Mouse (Mus musculus) stomach, embryonic 15.5 days (tissue): ENCODE measurements around the gene Btrc. TPM values are rescaled to one million over a fixed set of nuclear protein-coding genes. Genes with fewer than 3 reads are reported as not detected.
A peak's percentile ranks its signal among the peaks of the same experiment; 100 is the strongest.
"Not testable (repeated sequence)": the region's sequence is repeated elsewhere in the genome, so short reads cannot be mapped to it uniquely, and the experiment has no call there.

Source experiments
- ATAC-seq: fragments of 200-750 bp; cut with Nextera tagmentation; 2 replicates; pipeline ENCODE4 v1.8.0; 2017; ENCODE audit warnings: low read depth, moderate number of reproducible peaks, moderate TSS enrichment; ENCODE audit not compliant: insufficient read depth, low FRiP score
- H3K27ac ChIP-seq: fragments of 300-500 bp; sonication (generic); 2 replicates; pipeline ENCODE4 v1.5.1; 2015; ENCODE audit warnings: mild to moderate bottlenecking, inconsistent platforms
- H3K27me3 ChIP-seq: fragments of 300-500 bp; sonication (generic); replicated peaks from 2 replicates; pipeline ENCODE4 v1.6.1; 2015; ENCODE audit warnings: inconsistent platforms
- H3K36me3 ChIP-seq: fragments of 300-500 bp; sonication (generic); 2 replicates; pipeline ENCODE4 v1.6.1; 2015; ENCODE audit warnings: inconsistent platforms
- H3K4me1 ChIP-seq: fragments of 300-500 bp; sonication (generic); 2 replicates; pipeline ENCODE4 v1.6.1; 2015; ENCODE audit warnings: inconsistent platforms
- H3K4me2 ChIP-seq: fragments of 300-500 bp; sonication (generic); 2 replicates; pipeline ENCODE4 v1.6.1; 2015; ENCODE audit warnings: mild to moderate bottlenecking, inconsistent platforms
- H3K4me3 ChIP-seq: fragments of 300-500 bp; sonication (generic); replicated peaks from 2 replicates; pipeline ENCODE4 v1.5.1; 2015; ENCODE audit warnings: inconsistent platforms
- H3K9ac ChIP-seq: fragments of 300-500 bp; sonication (generic); 2 replicates; pipeline ENCODE4 v1.6.1; 2015; ENCODE audit warnings: inconsistent platforms
- H3K9me3 ChIP-seq: fragments of 300-500 bp; sonication (generic); 2 replicates; pipeline ENCODE4 v1.6.1; 2016; ENCODE audit warnings: inconsistent platforms
- WGBS: fragments of 180-500 bp; shearing (Covaris S2); methylation state at CpG from one replicate; pipeline ENCODE4 v1.1.7; 2015; 5-methylcytosine and 5-hydroxymethylcytosine counted together
- polyA plus RNA-seq: library from polyadenylated mRNA; unstranded; fragments of >200 nt; fragmentation: Nextera tagmentation; extraction: Ambion mirVana; gene quantifications from 2 replicates; pipeline ENCODE4 v1.2.1, GENCODE M21; 2015

Btrc gene
- polyA plus RNA-seq, 1 experiment from 2014 or later = 39.4 TPM

DNA sequence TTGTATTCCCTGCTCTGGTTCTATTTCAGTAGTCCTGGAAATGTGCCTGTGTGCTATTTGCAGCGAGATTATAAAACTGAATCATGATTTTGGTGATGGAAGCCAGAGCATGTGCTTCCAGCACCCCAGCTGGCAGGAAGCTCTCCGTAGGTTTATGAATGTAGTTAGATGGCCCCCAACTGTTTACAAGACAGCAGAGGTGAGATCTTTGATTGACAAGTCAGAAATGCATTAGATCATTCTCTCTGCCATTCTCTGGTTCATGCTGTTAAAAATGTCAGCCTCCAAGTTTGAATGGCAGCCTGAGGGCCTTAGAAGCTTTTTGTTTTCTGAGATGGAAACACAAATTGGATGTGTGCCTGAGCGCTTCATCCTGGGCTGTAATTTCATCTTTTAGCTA is 68.8 kb downstream of the Btrc start:
- no peak for ATAC-seq
- Histone ChIP-seq H3K4me1 (no peaks in the 10 kb centered on the region), H3K4me3 (no peak overlapping the region), H3K4me2 (no peak overlapping the region), H3K9me3 (no peaks in the 10 kb centered on the region), H3K27me3 (no peaks in the 10 kb centered on the region), H3K36me3 (no peaks in the 10 kb centered on the region), H3K9ac (no peak overlapping the region), H3K27ac (no peak overlapping the region)
- WGBS = 60% methylated on average over 3 of the region's 3 CpGs

GRCm38 (mm10) chr19:45436019-45436418 is 72.5 kb downstream of the Btrc start:
- H3K27me3 ChIP-seq, H3K4me2 ChIP-seq, H3K36me3 ChIP-seq, H3K27ac ChIP-seq, H3K9ac ChIP-seq, H3K4me1 ChIP-seq, H3K9me3 ChIP-seq, H3K4me3 ChIP-seq: not testable (repeated sequence)
- ATAC-seq = 0 out of 2 replicates have a peak, but pooled peaks have one; percentile 72

GRCm38 (mm10) chr19:45437175-45437574 is 73.6 kb downstream of the Btrc start:
- no peak overlapping the region for H3K9ac ChIP-seq
- no peak overlapping the region for H3K27ac ChIP-seq
- no peaks in the 10 kb centered on the region for H3K9me3 ChIP-seq
- no peaks in the 10 kb centered on the region for H3K4me1 ChIP-seq
- H3K36me3 ChIP-seq = no peaks in the 10 kb centered on the region
- no peak overlapping the region for H3K4me2 ChIP-seq
- ATAC-seq = no peak
- H3K4me3 ChIP-seq = no peak overlapping the region
- H3K27me3 ChIP-seq = no peaks in the 10 kb centered on the region
- 88% methylated on average over 4 of the region's 4 CpGs for WGBS

GRCm38 (mm10) chr19:45438191-45438590 is 74.7 kb downstream of the Btrc start:
- Histone ChIP-seq H3K9ac (no peak overlapping the region), H3K36me3 (no peaks in the 10 kb centered on the region), H3K4me1 (no peaks in the 10 kb centered on the region), H3K4me2 (no peak overlapping the region), H3K27me3 (no peaks in the 10 kb centered on the region), H3K9me3 (no peaks in the 10 kb centered on the region), H3K27ac (no peak overlapping the region), H3K4me3 (no peak overlapping the region)
- WGBS = 93% methylated on average over 5 of the region's 5 CpGs
- no peak for ATAC-seq

- WGBS = 82% methylated on average over 6 of the region's 6 CpGs
- H3K4me2 ChIP-seq = no peak overlapping the region
- no peaks in the 10 kb centered on the region for H3K9me3 ChIP-seq
- H3K4me3 ChIP-seq = no peak overlapping the region
- no peak for ATAC-seq
- no peak overlapping the region for H3K9ac ChIP-seq
- no peak overlapping the region for H3K27ac ChIP-seq
- H3K36me3 ChIP-seq = no peaks in the 10 kb centered on the region
- H3K4me1 ChIP-seq = no peaks in the 10 kb centered on the region
- H3K27me3 ChIP-seq = no peaks in the 10 kb centered on the region
These were observed 75.7 kb downstream of the Btrc start for GRCm38 (mm10) chr19:45438928-45439846.

GRCm38 (mm10) chr19:45440554-45441175 is 77.1 kb downstream of the Btrc start:
- no peak for ATAC-seq
- Histone ChIP-seq H3K9ac (no peak overlapping the region), H3K4me1 (0 out of 2 replicates have a peak, but pooled peaks cover 3% of the 10 kb centered on the region), H3K27ac (no peak overlapping the region), H3K4me2 (no peak overlapping the region), H3K27me3 (no peaks in the 10 kb centered on the region), H3K9me3 (no peaks in the 10 kb centered on the region), H3K36me3 (no peaks in the 10 kb centered on the region), H3K4me3 (no peak overlapping the region)
- 52% methylated on average over 10 of the region's 10 CpGs for WGBS

DNA sequence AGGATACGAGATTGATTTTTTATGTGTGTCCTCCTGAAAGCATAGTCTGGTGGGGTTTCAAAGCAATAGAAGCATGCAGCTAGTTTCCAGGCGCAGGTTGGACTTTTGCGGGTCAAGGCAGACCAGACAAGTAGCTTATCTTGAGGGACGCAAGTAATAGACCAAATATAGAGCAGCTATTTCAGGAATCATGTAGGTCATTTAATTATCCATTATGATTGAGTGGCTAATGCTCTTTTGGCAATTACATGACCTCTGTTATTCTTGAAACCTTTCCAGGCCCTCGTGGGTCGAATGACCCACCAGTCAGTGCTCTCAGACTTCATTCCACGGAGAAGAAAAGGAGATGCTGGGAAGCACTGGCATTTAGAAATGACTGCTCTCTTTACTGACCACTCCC is 78.2 kb downstream of the Btrc start:
- Histone ChIP-seq H3K27ac (no peak overlapping the region), H3K9ac (no peak overlapping the region), H3K4me3 (no peak overlapping the region), H3K4me2 (no peak overlapping the region), H3K36me3 (no peaks in the 10 kb centered on the region), H3K27me3 (no peaks in the 10 kb centered on the region), H3K9me3 (no peaks in the 10 kb centered on the region), H3K4me1 (0 out of 2 replicates have a peak, but pooled peaks cover 3% of the 10 kb centered on the region)
- no peak for ATAC-seq
- 54% methylated on average over 7 of the region's 7 CpGs for WGBS

DNA sequence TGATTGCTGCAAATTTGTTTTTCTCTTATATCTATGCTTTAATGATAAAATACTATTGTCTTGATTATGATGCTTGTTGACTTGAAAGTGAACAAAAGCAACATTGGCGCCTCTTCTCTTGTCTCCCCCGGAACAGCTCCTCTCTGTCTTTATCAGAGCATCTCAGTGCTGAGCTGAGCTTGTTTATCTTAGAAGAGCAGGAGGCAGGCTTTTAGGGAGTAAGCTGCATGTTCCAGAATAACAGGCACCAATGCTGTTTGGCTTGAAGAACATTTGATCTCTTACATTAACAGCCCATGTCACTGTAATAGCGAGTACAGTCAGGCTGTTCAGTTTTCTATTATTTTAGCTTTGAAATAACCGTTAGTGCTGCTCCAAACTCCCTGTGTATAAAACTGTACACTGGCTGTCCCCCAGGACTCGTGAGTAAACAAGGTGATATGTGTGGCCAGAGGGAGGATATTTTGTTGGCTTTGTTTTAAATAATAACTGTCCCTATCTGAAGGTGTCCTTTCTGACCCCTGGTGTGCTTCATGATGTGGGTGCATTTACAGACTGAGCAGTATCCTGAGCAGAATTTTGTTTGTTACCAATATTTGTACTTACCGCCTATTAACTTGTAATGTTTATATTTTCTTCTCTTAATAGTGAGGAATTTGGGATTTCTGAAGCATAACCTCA is 81.9 kb downstream of the Btrc start:
- Histone ChIP-seq H3K36me3 (no peaks in the 10 kb centered on the region), H3K4me3 (no peak overlapping the region), H3K4me2 (no peak overlapping the region), H3K27me3 (no peaks in the 10 kb centered on the region), H3K4me1 (0 out of 2 replicates have a peak, but pooled peaks cover 3% of the 10 kb centered on the region), H3K9ac (no peak overlapping the region), H3K9me3 (no peaks in the 10 kb centered on the region), H3K27ac (no peak overlapping the region)
- peak; percentile 93 for ATAC-seq
- 42% methylated on average over 6 of the region's 6 CpGs for WGBS

DNA sequence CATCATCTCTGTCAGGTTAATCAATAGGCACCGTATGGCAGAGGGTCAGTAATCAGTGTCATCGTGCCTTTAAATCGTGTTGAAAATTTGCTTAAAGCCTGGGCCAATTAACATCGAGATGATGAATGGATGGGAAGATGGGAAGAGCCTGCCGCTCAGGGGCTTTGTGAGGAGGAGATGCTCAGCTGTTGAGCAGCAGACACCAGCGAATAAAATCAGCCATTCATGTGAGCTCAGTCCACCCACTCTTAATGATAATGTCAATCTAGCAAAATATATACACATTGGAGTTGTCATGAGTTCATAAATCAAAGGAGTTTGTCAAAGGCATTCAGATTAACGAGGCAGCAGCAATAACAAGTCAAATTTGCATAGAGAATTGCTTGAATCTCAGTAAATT is 83.1 kb downstream of the Btrc start:
- H3K36me3 ChIP-seq = no peaks in the 10 kb centered on the region
- H3K9ac ChIP-seq = no peak overlapping the region
- ATAC-seq = no peak
- no peaks in the 10 kb centered on the region for H3K9me3 ChIP-seq
- no peak overlapping the region for H3K4me2 ChIP-seq
- no peak overlapping the region for H3K27ac ChIP-seq
- WGBS = 40% methylated on average over 7 of the region's 7 CpGs
- H3K27me3 ChIP-seq = no peaks in the 10 kb centered on the region
- H3K4me1 ChIP-seq = 0 out of 2 replicates have a peak, but pooled peaks cover 3% of the 10 kb centered on the region
- H3K4me3 ChIP-seq = no peak overlapping the region

DNA sequence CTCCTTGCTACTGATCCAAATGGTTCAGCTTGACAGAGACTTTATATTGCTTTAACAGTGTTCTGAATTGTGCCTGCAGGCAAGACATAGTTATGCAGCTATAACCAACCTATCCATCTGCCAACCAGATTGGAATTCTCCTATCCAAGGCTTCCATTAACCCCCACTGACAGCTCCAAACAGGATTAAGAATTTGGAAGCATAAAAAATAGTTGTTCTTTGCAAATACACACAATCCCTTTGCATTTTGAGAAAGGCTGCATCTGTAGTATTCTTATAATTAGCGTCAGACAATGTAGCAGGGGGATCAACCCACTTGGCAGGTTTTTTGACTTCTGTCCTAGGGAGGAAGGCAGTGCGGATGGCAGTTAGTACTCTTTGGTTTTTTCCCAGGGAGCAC is 83.7 kb downstream of the Btrc start:
- Histone ChIP-seq H3K4me3 (no peak overlapping the region), H3K9ac (no peak overlapping the region), H3K27me3 (no peaks in the 10 kb centered on the region), H3K27ac (no peak overlapping the region), H3K9me3 (no peaks in the 10 kb centered on the region), H3K4me2 (no peak overlapping the region), H3K4me1 (0 out of 2 replicates have a peak, but pooled peaks cover 3% of the 10 kb centered on the region), H3K36me3 (no peaks in the 10 kb centered on the region)
- ATAC-seq = no peak
- 63% methylated on average over 2 of the region's 2 CpGs for WGBS

DNA sequence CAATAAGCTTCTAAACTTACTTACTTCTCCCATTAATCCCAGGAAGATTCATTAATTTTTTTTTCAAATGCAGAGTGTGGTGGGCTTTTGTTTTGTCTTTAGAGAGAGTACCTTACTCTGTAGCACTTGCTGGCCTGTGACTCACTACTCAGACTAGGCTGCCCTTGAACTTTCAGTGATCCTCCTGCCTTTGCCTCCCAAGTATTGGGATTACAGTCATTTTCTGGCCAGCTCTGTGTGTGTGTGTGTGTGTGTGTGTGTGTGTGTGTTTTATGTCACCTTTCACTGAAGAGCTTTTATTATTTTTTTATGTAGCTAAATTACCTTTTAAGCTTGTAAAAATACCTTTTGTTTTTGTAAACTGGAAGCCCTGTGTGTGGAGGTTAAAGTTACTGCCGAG is 84.4 kb downstream of the Btrc start:
- no peak overlapping the region for H3K9ac ChIP-seq
- H3K9me3 ChIP-seq = no peaks in the 10 kb centered on the region
- 0 out of 2 replicates have a peak, but pooled peaks cover 3% of the 10 kb centered on the region for H3K4me1 ChIP-seq
- H3K27ac ChIP-seq = no peak overlapping the region
- H3K36me3 ChIP-seq = no peaks in the 10 kb centered on the region
- no peaks in the 10 kb centered on the region for H3K27me3 ChIP-seq
- H3K4me3 ChIP-seq = no peak overlapping the region
- H3K4me2 ChIP-seq = no peak overlapping the region
- ATAC-seq = no peak
- 80% methylated on average over 1 of the region's 1 CpGs for WGBS

DNA sequence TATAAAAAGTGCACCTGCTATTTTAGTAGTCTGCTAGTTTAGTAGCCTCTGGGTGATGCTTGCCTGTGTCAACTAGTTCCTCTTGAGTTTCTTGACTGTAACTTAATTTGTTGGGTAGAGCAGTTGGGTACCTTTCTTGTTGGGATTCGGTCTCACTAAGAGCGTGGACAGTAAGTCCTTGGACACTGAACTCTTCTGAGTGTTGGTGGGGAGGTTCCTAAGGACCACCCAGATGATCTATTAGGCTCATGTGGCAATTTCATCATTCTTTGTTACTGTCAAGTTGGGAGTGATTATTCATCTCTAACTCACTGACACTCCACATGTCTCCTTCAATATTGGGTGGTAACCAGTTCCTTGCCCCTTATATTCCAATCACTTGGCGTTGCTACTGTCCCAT is 90.9 kb downstream of the Btrc start:
- Histone ChIP-seq H3K36me3 (no peaks in the 10 kb centered on the region), H3K9ac (no peak overlapping the region), H3K27me3 (no peaks in the 10 kb centered on the region), H3K9me3 (no peaks in the 10 kb centered on the region), H3K4me2 (no peak overlapping the region), H3K4me3 (no peak overlapping the region), H3K27ac (no peak overlapping the region), H3K4me1 (0 out of 2 replicates have a peak, but pooled peaks cover 5% of the 10 kb centered on the region)
- WGBS = 93% methylated on average over 3 of the region's 3 CpGs
- no peak for ATAC-seq
